Mouse (Mus musculus): Measurements from ENCODE around the gene Fam217a. TPM values are rescaled to one million over a fixed set of nuclear protein-coding genes. Genes with fewer than 3 reads are reported as not detected.
"Not testable (repeated sequence)": the region's sequence is repeated elsewhere in the genome, so short reads cannot be mapped to it uniquely, and the experiment has no call there.

The Fam217a gene
- 4.4 and 4.5 TPM in 2 replicates for polyA plus RNA-seq (2015; fragmentation: Nextera tagmentation; extraction: Ambion mirVana)

DNA sequence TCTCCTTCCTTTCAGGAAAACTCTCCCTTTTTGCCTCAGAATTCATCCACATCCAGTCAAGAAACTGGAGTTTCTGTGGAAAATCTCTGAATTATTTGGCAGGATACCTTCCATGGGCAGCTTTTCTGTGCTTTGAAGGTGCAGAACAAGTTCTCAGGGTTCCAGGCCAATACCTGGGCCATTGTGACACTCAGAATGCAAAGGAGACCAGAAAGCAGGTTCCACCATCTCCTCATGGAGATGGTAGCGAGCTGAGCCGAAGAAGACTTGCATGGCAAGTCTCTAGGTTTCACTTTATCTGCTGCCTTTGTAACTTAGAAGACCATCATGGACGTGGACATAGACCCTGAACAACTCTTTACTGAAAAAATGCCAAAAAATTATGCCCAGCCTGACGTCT lies at the start of gene Fam217a, which contains the start of gene 4933417A18Rik:
Gene Fam217a, minus strand, starts transcription at position 101 of the 400 bp plus-strand sequence.
Gene 4933417A18Rik, plus strand, starts transcription at position 200 of the 400 bp plus-strand sequence.
- Histone ChIP-seq H3K36me3 (no peaks in the 10 kb centered on the region), H3K9ac (no peak within 1 kb of the TSS), H3K9me3 (replicated peaks) (no peaks in the 10 kb centered on the region), H3K4me1 (no peaks in the 10 kb centered on the region), H3K27ac (no peak within 1 kb of the TSS), H3K4me3 (replicated peaks) (no peak within 1 kb of the TSS), H3K27me3 (no peaks in the 10 kb centered on the region), H3K4me2 (no peak within 1 kb of the TSS)
- WGBS: 77% methylated on average over 4 of the region's 4 CpGs
- no peak for ATAC-seq (replicated peaks; ENCODE audit: low FRiP score)

DNA sequence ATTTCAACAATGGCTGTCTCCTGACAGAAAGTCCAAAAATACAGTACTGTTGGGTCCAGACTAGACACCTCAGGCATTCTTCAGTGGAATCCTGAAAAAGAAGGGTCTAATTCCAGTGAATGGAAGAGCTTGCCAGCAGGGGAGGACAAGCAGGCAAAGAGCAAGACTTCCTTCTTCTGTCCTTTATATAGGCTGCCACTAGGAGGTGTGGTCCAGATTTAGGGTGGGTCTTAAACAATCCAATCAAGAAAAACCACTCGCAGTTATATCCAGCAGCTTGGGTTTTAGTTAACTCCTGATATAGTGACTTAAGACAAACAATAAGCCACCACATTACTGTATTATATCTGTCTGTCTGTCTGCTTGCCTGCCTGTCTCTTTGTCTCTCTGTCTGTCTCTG lies 49.7 kb upstream of the Fam217a start:
- no peaks in the 10 kb centered on the region for H3K27me3 ChIP-seq
- WGBS: 58% methylated on average over 1 of the region's 1 CpGs

DNA sequence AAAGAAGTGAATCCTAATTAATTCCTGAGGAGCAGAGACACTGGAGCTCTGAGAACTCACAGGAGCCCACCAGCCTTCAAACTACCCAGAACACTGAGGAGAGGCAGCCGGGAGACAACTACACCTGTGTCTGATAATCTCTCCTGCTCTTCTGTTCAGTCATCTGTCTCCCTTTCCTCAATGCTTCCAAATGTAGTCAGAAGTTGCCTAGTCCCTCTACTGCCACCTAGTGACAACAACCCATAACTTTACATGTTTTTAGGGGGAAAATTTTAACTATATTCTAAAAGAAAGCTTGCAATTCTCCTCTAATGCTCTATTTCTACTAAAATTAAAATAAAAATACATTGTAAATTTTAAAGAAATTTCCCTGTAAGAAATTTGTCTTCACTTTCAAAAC lies 49.0 kb upstream of the Fam217a start:
- Histone ChIP-seq H3K9me3 (replicated peaks) (no peaks in the 10 kb centered on the region), H3K36me3 (peaks cover 14% of the 10 kb centered on the region), H3K27me3 (no peaks in the 10 kb centered on the region), H3K4me3 (replicated peaks) (no peak overlapping the region), H3K27ac (no peak overlapping the region), H3K4me2 (no peak overlapping the region), H3K9ac (no peak overlapping the region), H3K4me1 (no peaks in the 10 kb centered on the region)
- no peak for ATAC-seq (replicated peaks; ENCODE audit: low FRiP score)
- whole genome bisulfite sequencing: 57% methylated on average over 1 of the region's 1 CpGs

More for the DNA sequence above, 49.7 kb upstream of the Fam217a start:
- Histone ChIP-seq H3K9me3 (replicated peaks) (no peaks in the 10 kb centered on the region), H3K36me3 (peaks cover 21% of the 10 kb centered on the region), H3K4me1 (no peaks in the 10 kb centered on the region), H3K9ac (no peak overlapping the region), H3K4me3 (replicated peaks) (no peak overlapping the region), H3K27ac (no peak overlapping the region), H3K4me2 (no peak overlapping the region)
- ATAC-seq (replicated peaks; ENCODE audit: low FRiP score): no peak

DNA sequence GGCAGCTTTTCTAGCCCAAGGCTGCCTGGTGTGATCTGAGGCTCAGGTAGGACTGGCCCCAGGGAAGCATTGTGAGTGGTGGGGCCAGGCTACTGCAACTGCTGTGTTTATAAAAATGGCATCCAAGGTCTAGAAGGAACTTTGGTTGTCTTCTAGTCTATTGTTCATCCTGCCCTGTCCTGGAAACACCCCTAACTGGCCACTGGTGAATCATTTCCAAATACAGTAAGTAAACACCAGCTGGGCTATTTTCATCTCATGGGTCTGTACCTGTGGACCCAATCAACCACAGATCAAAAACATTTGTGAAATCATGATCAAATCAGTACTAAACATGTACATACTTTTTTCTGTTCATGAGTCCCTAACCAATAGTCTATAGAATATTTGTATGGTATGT lies 48.3 kb upstream of the Fam217a start:
- not testable (repeated sequence) for H3K9ac ChIP-seq; H3K36me3 ChIP-seq; H3K4me2 ChIP-seq; H3K27ac ChIP-seq; H3K27me3 ChIP-seq; H3K4me1 ChIP-seq; ATAC-seq (replicated peaks; ENCODE audit: low FRiP score); H3K9me3 ChIP-seq (replicated peaks); H3K4me3 ChIP-seq (replicated peaks)

DNA sequence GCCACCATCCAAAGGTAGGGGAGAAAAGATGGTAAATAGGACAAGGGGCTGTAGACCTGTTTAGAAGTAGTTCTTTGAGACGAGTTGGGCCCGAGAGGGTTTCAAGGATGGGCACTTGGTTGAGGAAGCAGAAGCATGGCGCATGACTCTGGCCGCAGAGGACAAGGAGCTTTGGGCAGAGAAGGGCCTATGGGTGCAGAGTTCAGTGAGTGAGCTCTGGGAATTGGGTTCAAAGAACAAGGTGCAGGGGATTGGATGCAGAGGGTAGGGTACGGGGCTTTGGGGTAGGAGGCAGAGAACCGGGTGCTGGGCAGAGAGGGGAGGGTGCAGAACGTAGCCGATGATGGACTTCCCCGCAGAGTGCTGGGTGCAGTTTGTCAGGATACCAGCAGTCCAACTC lies 41.5 kb upstream of the Fam217a start:
- H3K9ac ChIP-seq; H3K4me2 ChIP-seq; H3K9me3 ChIP-seq (replicated peaks); H3K4me3 ChIP-seq (replicated peaks); H3K36me3 ChIP-seq; ATAC-seq (replicated peaks; ENCODE audit: low FRiP score); H3K27ac ChIP-seq: not testable (repeated sequence)
- peaks cover 13% of the 10 kb centered on the region for H3K4me1 ChIP-seq
- WGBS: 67% methylated on average over 9 of the region's 9 CpGs
- peaks cover 23% of the 10 kb centered on the region for H3K27me3 ChIP-seq

DNA sequence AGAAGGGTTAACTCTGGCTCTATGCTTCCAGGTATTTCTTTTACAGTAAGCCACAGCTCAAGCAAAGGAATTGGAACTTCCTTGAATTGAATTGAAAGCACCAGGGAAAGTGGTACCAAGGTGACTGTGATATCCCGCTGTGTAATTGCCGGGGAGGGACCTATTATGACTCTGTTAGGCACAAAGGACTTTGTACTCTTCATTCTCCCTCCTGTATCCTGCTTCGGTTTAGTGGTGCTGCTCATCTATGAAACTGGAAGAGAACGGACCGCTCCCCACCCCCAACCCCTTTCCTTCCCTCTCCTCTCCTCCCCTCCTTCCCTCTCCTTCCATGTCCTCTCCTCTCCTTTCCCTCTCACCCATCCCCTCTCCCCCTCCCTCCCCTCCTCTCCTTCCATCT lies 40.8 kb upstream of the Fam217a start:
- 11% methylated on average over 5 of the region's 5 CpGs for WGBS
- Histone ChIP-seq H3K36me3 (no peaks in the 10 kb centered on the region), H3K4me1 (peaks cover 13% of the 10 kb centered on the region), H3K4me2 (peak overlapping the region; percentile 85), H3K9ac (no peak overlapping the region), H3K27me3 (peaks cover 23% of the 10 kb centered on the region), H3K27ac (no peak overlapping the region), H3K9me3 (replicated peaks) (no peaks in the 10 kb centered on the region), H3K4me3 (replicated peaks) (peak overlapping the region; percentile 51)
- no peak for ATAC-seq (replicated peaks; ENCODE audit: low FRiP score)

DNA sequence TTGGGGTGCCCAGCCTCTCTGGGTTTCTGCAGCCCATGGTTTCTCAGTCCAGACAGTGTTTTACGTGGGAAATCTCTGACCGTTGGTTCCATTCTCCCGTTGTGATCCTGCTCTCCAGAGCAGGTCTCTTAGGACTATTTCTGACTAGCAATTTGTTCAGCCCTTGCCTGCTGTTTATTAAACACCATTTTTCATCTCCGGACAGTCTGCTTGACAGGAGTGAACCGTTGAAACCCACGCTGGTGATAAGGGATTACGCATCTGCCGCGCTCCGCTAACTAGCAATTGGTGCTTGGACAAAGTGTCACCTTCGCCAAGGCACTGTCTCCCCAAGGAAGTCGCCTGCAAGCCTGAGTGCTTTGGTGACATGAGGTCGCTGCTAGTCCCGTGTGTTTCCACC lies 40.3 kb upstream of the Fam217a start:
- peak overlapping the region; percentile 51 for H3K4me3 ChIP-seq (replicated peaks)
- no peaks in the 10 kb centered on the region for H3K36me3 ChIP-seq
- no peak for ATAC-seq (replicated peaks; ENCODE audit: low FRiP score)
- H3K27me3 ChIP-seq: peaks cover 23% of the 10 kb centered on the region
- peaks cover 13% of the 10 kb centered on the region for H3K4me1 ChIP-seq
- WGBS: 4% methylated on average over 14 of the region's 14 CpGs
- peak overlapping the region; percentile 85 for H3K4me2 ChIP-seq
- H3K9ac ChIP-seq: peak overlapping the region; percentile 48; the same call in 1 of the 2 replicates
- no peak overlapping the region for H3K27ac ChIP-seq
- no peaks in the 10 kb centered on the region for H3K9me3 ChIP-seq (replicated peaks)

DNA sequence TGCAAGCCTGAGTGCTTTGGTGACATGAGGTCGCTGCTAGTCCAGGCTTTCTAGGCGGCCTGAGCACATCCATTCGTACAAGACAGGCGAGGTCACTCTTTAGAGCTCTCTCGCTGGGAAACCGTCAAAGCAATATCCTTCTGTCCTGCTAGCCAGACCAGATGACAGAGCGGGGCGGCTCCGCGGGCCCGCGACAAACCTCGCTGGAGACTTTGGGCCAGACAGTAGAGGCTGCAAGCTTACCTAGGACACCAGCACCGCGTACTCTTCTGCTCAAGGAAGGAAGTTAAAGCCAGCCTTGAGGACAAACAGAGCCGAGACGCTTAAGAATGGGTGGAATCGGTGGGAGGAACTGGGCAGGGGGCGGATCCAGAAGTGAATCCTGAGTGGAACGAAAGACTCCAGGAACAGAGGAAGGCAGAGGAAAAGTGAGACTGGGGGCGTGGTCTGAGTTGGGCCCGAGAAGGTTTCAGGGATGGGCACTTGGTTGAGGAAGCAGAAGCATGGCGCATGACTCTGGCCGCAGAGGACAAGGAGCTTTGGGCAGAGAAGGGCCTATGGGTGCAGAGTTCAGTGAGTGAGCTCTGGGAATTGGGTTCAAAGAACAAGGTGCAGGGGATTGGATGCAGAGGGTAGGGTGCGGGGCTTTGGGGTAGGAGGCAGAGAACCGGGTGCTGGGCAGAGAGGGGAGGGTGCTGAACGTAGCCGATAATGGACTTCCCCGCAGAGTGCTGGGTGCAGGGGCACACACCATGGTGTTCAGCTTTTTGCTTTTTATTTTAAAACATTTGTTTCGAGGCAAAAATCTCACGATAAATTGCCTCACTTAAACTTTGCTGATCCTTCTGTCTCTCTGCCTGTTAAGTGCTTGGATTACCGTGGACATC lies 39.6 kb upstream of the Fam217a start, which contains the start of gene Eci3:
Gene Eci3, minus strand, starts transcription at position 300 of the 887 bp plus-strand sequence.
- ATAC-seq (replicated peaks; ENCODE audit: low FRiP score): peak; percentile 91
- 2% methylated on average over 32 of the region's 32 CpGs for WGBS
- Histone ChIP-seq H3K27me3 (peaks cover 23% of the 10 kb centered on the region), H3K4me1 (peaks cover 13% of the 10 kb centered on the region), H3K27ac (no peak within 1 kb of the TSS), H3K9ac (peak within 1 kb of the TSS; percentile 48), H3K36me3 (no peaks in the 10 kb centered on the region), H3K9me3 (replicated peaks) (no peaks in the 10 kb centered on the region), H3K4me3 (replicated peaks) (peak within 1 kb of the TSS; percentile 51), H3K4me2 (peak within 1 kb of the TSS; percentile 85)

DNA sequence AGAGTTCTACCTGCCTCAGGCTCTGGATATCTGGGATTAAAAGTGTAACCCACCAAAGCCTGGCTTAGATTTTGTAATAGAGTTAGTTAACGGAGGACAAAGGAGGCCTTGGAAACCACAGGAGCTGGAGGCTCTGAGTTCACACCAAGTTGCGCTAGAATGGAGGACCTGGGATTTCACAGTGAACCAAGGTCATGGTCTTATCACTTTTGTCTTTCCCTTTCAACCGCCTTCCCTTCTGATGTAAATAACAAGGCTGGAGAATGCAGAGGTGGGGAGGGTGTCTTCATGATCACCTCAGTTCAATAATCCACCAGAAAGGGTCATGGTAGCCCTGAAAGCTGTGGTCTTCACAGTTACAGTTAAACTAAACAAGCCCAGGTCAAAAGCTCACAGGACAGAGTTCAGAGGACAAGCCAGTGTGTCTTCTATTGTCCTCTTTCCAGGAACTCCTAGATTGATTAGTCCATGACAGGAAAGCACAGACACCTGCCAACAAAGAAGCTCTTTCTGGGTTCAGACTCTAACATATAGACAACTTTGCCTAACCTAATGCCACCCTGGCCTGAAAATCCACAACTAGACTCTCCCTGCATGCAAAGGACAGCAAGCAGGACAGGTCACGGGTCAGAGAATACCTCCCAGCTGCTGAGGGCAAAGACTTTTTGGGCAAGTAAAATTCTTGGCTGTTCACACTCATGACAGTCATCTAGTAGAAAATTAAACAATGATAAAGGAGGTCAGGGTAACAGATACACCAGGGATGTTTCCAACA lies 37.1 kb upstream of the Fam217a start:
- 86% methylated on average over 4 of the region's 4 CpGs for WGBS
- Histone ChIP-seq H3K9ac (no peak overlapping the region), H3K27ac (no peak overlapping the region), H3K27me3 (peaks cover 20% of the 10 kb centered on the region), H3K4me1 (peaks cover 13% of the 10 kb centered on the region), H3K36me3 (no peaks in the 10 kb centered on the region), H3K4me3 (replicated peaks) (no peak overlapping the region), H3K9me3 (replicated peaks) (no peaks in the 10 kb centered on the region), H3K4me2 (no peak overlapping the region)
- ATAC-seq (replicated peaks; ENCODE audit: low FRiP score): no peak

DNA sequence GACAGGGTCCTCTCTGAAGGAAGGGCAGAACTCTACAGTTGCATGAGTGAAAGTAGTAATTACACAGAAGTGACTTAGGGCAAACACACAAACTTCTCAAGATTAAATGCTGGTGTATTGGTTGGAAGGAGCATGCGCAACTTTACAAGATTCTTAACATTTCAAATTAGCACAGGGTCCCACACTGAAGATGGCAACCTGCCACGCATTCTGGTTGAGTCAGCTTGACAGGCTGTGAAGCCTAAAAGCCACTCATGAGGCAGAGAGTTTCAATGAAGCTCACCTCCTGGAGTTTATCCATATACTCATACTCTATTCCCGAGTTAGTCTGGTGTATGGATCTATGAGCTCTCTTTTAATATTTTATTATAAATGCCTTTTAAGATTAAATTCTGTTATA lies 34.0 kb upstream of the Fam217a start:
- 87% methylated on average over 3 of the region's 3 CpGs for WGBS
- H3K27me3 ChIP-seq; H3K4me3 ChIP-seq (replicated peaks); ATAC-seq (replicated peaks; ENCODE audit: low FRiP score); H3K4me2 ChIP-seq; H3K27ac ChIP-seq; H3K9me3 ChIP-seq (replicated peaks); H3K36me3 ChIP-seq; H3K9ac ChIP-seq; H3K4me1 ChIP-seq: not testable (repeated sequence)

DNA sequence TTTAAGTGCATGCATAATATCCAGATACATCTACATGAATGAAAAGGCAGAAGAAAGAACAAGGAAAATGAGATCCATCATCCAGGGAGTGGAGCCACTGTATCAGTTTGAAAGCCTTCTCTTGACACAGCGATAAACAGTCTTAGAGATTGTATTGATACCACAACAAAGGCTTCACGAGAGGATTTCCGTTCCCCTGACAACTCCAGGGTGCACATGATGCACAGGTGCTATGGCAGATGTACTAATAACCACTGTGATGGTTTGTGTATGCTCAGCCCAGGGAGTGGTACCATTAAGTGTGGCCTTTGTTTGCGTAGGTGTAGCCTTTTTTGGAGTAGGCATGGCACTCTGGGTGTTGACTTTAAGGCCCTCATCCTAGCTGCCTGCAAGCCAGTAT lies 32.8 kb upstream of the Fam217a start:
- H3K9ac ChIP-seq: no peak overlapping the region
- H3K27ac ChIP-seq: no peak overlapping the region
- no peak for ATAC-seq (replicated peaks; ENCODE audit: low FRiP score)
- no peaks in the 10 kb centered on the region for H3K4me1 ChIP-seq
- no peak overlapping the region for H3K4me2 ChIP-seq
- no peaks in the 10 kb centered on the region for H3K36me3 ChIP-seq
- no peaks in the 10 kb centered on the region for H3K9me3 ChIP-seq (replicated peaks)
- H3K27me3 ChIP-seq: no peaks in the 10 kb centered on the region
- 88% methylated on average over 4 of the region's 4 CpGs for WGBS
- H3K4me3 ChIP-seq (replicated peaks): no peak overlapping the region

DNA sequence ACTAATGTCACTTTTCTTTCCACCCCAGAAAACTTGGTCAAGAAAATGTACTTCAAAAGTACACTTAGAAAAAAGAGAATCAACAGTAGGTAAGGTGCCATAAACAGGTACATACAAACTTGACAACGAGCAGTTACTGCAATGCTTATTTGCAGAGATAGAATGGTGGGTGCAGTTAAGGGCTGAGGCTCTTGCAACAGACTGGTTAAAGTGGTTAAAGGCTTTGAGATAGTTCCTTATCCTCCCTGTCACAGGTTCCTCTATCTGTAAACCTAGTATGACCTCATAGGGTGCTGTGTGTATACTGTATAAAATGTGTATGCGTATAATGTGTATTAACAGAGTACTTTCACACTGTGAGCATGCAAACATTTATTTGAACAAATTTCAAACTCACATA lies 27.3 kb upstream of the Fam217a start:
- H3K9me3 ChIP-seq (replicated peaks); ATAC-seq (replicated peaks; ENCODE audit: low FRiP score); H3K27ac ChIP-seq; H3K4me2 ChIP-seq; H3K4me3 ChIP-seq (replicated peaks); H3K4me1 ChIP-seq; H3K27me3 ChIP-seq; H3K9ac ChIP-seq; H3K36me3 ChIP-seq: not testable (repeated sequence)
- WGBS: 91% methylated on average over 2 of the region's 2 CpGs
